Mouse (Mus musculus) liver, embryonic 11.5 days (tissue): Measurements from ENCODE around the gene Zfp54. TPM values are rescaled to one million over a fixed set of nuclear protein-coding genes. Genes with fewer than 3 reads are reported as not detected.
"Not testable (repeated sequence)": the region's sequence is repeated elsewhere in the genome, so short reads cannot be mapped to it uniquely, and the experiment has no call there.

ENCODE experiments used
- ATAC-seq: fragments of 200-750 bp; cut with Nextera tagmentation; replicated peaks from 2 replicates; pipeline ENCODE4 v1.8.0; 2017; ENCODE audit warnings: moderate number of reproducible peaks, mild to moderate bottlenecking, moderate TSS enrichment, moderate library complexity; ENCODE audit not compliant: low FRiP score
- DNase-seq: peaks from one replicate; pipeline ENCODE4 v3.0.0-alpha.2; 2017; ENCODE audit warnings: low spot score
- H3K27ac ChIP-seq: fragments of 300-500 bp; sonication (generic); 2 replicates; pipeline ENCODE4 v1.5.1; 2014; ENCODE audit warnings: mild to moderate bottlenecking, low read depth, low read length, control low read depth
- H3K27me3 ChIP-seq: fragments of 300-500 bp; sonication (generic); replicated peaks from 2 replicates; pipeline ENCODE4 v1.6.1; 2014; ENCODE audit warnings: low read length, mixed read lengths; ENCODE audit not compliant: control insufficient read depth, insufficient read depth
- H3K36me3 ChIP-seq: fragments of 300-500 bp; sonication (generic); 2 replicates; pipeline ENCODE4 v1.6.1; 2014; ENCODE audit warnings: mild to moderate bottlenecking, low read length, moderate library complexity, mixed read lengths; ENCODE audit not compliant: control insufficient read depth, insufficient read depth
- H3K4me1 ChIP-seq: fragments of 300-500 bp; sonication (generic); replicated peaks from 2 replicates; pipeline ENCODE4 v1.6.1; 2014; ENCODE audit warnings: low read length, mixed read lengths; ENCODE audit not compliant: control insufficient read depth, insufficient read depth
- H3K4me2 ChIP-seq: fragments of 300-500 bp; sonication (generic); 2 replicates; pipeline ENCODE4 v1.6.1; 2014; ENCODE audit warnings: mild to moderate bottlenecking, control low read depth, moderate library complexity
- H3K4me3 ChIP-seq: fragments of 300-500 bp; sonication (generic); 2 replicates; pipeline ENCODE4 v1.5.1; 2014; ENCODE audit warnings: low read depth, low read length, control low read depth
- H3K9ac ChIP-seq: fragments of 300-500 bp; sonication (generic); 2 replicates; pipeline ENCODE4 v1.6.1; 2014; ENCODE audit warnings: low read depth, low read length, control low read depth
- H3K9me3 ChIP-seq: fragments of 300-500 bp; sonication (generic); 2 replicates; pipeline ENCODE4 v1.6.1; 2016; ENCODE audit warnings: low read length, inconsistent platforms, mixed read lengths; ENCODE audit not compliant: control insufficient read depth
- WGBS: fragments of 180-500 bp; shearing (Covaris S2); extraction: QIAGEN DNeasy Blood & Tissue Kit; methylation state at CpG from one replicate; pipeline ENCODE4 v1.1.7; 2014; 5-methylcytosine and 5-hydroxymethylcytosine counted together
- polyA plus RNA-seq: library from polyadenylated mRNA; unstranded; fragments of >200 nt; fragmentation: Nextera tagmentation; extraction: Ambion mirVana; gene quantifications from 2 replicates; pipeline ENCODE4 v1.2.1, GENCODE M21; 2014

The Zfp54 gene
- polyA plus RNA-seq, 1 experiment from 2014 or later = 3.9 TPM

DNA sequence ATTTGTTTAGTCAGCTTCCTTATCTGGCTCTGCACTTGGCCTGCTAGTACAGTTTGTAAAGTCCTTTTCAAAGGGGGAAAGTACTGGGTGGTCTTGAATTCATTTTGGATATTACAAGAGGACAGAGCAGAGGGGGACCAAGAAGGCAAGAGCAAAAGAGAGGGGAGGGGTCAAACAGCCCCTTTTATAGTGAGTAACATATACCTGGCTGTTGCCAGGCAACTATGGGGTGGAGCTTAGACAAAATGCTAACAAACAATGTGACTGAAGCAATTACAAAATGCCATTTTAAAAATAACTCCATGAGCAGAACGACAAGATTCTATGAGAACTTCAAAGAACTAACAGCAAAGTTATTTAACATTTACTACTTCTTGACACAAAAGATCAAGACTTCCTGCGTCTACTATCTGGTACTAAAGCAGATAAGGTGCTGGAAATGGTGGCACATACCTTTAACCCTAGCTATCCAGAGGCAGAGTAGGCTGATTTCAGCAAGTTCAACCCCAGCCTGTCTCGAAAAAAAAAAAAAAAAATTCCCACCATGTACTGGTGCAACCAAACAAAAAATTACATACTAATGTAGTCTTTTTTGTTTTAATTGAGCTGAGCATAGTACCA lies 49.1 kb downstream of the Zfp54 start:
- Histone ChIP-seq H3K27me3 (no peaks in the 10 kb centered on the region), H3K36me3 (no peaks in the 10 kb centered on the region), H3K9ac (no peak overlapping the region), H3K4me3 (no peak overlapping the region), H3K9me3 (no peaks in the 10 kb centered on the region), H3K4me2 (peak overlapping the region; percentile 24; the same call in 1 of the 2 replicates), H3K4me1 (peaks cover 14% of the 10 kb centered on the region), H3K27ac (no peak overlapping the region)
- DNase-seq (no peak), ATAC-seq (peak; percentile 56)
- whole genome bisulfite sequencing = 45% methylated on average over 3 of the region's 3 CpGs

DNA sequence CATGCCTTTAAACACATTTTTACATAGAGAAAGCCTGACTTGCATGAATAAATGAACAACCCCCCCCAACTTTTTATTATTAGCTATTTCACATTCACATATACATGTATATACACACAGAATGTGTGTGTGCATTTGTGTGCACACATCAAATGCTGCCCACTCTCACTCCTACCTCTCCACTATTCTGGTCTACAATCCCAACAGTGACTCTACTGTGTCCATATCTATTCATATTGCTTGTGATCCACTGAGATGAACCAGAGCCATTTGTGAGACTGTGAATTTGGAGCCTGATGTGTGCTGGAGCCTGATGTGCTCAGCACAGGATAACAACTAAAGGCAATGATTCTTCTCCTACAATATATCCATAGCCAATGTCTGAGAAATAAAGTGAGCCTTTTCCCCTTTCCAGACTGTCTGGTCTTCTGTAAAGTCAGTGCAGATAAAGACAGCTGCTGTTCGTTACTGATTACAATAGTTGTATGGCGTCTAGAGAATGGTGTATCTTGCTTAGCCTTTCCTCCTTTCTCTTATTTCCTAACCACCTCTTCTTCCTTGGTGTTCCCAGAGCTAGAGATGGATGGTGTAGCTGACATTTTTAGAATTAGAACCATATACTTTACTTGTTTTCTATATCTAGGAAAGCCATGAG lies 49.8 kb downstream of the Zfp54 start:
- peak overlapping the region; percentile 24 for H3K4me2 ChIP-seq
- peak; percentile 92 for ATAC-seq
- no peaks in the 10 kb centered on the region for H3K27me3 ChIP-seq
- no peak overlapping the region for H3K4me3 ChIP-seq
- 13% methylated on average over 2 of the region's 2 CpGs for WGBS
- peaks cover 14% of the 10 kb centered on the region for H3K4me1 ChIP-seq
- no peak for DNase-seq
- H3K36me3 ChIP-seq = no peaks in the 10 kb centered on the region
- H3K27ac ChIP-seq = no peak overlapping the region
- H3K9me3 ChIP-seq = no peaks in the 10 kb centered on the region
- H3K9ac ChIP-seq = no peak overlapping the region

DNA sequence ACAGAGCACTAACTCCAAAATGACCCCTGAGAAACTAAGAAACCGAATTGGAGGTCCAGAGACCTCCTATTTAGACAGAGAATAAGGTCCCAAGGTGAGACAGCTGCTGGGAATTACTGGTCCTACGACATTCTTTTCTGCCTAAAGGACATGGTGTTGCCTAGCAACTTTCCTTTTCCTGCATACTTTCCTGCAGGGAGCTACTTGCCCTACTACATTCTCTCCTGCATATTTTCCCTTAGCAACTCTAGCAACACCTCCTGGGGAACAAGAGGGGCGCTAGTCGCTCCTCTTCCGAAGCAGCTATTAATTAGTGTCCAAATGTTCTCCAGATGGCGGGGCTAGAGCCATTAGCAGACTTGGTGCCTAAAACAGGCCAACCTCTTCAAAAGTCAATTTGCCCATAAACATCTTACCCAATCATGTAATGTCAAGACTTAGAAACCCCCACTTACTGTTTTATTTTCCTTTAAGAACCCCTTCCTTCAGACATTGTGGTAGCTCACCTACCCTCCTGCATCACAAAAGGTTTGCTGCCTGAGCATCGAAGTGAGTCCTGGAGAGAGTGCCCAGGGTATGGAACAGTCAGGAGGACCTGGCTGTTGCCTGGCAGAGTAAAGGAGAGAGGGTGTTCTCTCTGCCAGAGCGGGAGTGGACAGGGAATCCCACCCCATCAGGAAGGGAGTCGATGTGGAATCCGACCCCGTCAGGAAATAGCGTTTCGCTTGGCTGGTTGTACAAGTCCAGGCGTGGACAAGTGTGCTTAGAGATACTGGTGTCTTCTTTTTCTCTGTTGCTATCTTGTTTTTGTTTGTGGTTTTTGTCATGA lies 50.5 kb downstream of the Zfp54 start:
- WGBS = 28% methylated on average over 14 of the region's 14 CpGs
- H3K4me2 ChIP-seq = peak overlapping the region; percentile 24
- H3K27ac ChIP-seq = no peak overlapping the region
- H3K9me3 ChIP-seq = no peaks in the 10 kb centered on the region
- peaks cover 14% of the 10 kb centered on the region for H3K4me1 ChIP-seq
- ATAC-seq (peak; percentile 16), DNase-seq (no peak)
- H3K9ac ChIP-seq = no peak overlapping the region
- H3K36me3 ChIP-seq = no peaks in the 10 kb centered on the region
- no peaks in the 10 kb centered on the region for H3K27me3 ChIP-seq
- no peak overlapping the region for H3K4me3 ChIP-seq

DNA sequence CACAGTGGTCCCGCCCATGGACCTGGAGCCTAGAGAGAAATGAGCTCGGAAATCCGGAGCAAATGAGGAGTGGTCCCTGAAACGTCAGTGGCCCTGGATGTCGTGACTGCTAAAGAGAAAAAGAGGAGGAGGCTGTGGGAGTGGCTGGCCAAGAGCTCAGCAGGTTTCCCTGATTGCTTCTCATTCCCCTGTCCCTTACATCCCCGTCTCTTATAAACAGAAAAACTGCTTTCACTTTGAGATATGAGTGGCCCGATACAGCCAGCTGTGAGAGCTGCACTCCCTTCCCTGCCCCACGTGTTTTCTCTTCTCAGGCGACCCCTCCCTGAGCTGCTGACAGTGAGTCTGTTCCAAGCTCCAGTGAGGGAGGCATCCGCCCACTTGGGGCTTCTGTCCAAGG lies 51.7 kb downstream of the Zfp54 start:
- not testable (repeated sequence) for H3K4me3 ChIP-seq, H3K27ac ChIP-seq, DNase-seq, H3K27me3 ChIP-seq, H3K36me3 ChIP-seq, ATAC-seq, H3K9ac ChIP-seq, H3K9me3 ChIP-seq
- peak overlapping the region; percentile 46; the same call in 1 of the 2 replicates for H3K4me2 ChIP-seq
- WGBS = 14% methylated on average over 9 of the region's 10 CpGs
- H3K4me1 ChIP-seq = peaks cover 14% of the 10 kb centered on the region

DNA sequence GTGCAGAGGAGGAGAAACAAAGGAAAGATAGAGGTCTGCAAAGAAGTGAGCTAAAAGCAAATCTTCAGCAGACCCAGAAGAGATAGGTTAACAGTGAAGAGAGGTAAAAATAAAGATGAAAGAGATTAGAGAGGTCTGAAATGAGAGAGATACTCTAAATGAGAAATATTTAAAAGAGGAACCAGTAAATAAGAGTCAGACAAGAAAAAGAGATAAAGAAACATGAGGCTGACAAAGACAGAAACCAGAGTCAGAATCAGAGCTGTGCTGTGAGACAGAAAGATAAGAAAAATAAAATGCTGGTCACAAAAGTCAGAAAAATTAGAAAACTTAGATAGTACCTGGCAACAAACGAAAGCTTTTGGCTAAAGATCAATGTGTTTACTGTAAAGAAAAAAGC lies 52.3 kb downstream of the Zfp54 start:
- not testable (repeated sequence) for ATAC-seq, H3K4me3 ChIP-seq, DNase-seq, H3K9me3 ChIP-seq, H3K27me3 ChIP-seq, H3K9ac ChIP-seq, H3K27ac ChIP-seq, H3K36me3 ChIP-seq, H3K4me2 ChIP-seq
- H3K4me1 ChIP-seq = peaks cover 14% of the 10 kb centered on the region
- WGBS = 21% methylated on average over 1 of the region's 1 CpGs

DNA sequence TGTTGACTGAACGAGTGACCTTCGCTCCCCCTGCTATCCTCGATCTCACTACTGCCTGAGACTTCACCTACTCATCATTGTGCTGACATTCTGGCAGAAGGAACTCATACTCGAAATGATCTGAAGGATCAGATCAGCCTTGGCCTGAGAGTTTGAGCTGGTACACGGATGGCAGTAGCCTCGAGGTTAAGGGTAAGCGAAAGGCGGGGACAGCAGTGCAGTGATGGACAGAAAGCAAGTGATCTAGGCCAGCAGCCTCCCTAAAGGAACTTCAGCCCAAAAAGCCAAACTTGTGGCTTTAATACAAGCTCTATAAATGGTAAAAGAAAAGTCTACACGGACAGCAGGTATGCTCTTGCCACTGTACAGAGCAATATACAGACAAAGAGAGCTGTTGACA lies 53.3 kb downstream of the Zfp54 start:
- not testable (repeated sequence) for H3K9me3 ChIP-seq, H3K36me3 ChIP-seq, ATAC-seq, H3K27ac ChIP-seq, H3K9ac ChIP-seq, H3K4me2 ChIP-seq, H3K4me3 ChIP-seq, H3K27me3 ChIP-seq, DNase-seq
- 78% methylated on average over 4 of the region's 9 CpGs for WGBS
- H3K4me1 ChIP-seq = peaks cover 14% of the 10 kb centered on the region

DNA sequence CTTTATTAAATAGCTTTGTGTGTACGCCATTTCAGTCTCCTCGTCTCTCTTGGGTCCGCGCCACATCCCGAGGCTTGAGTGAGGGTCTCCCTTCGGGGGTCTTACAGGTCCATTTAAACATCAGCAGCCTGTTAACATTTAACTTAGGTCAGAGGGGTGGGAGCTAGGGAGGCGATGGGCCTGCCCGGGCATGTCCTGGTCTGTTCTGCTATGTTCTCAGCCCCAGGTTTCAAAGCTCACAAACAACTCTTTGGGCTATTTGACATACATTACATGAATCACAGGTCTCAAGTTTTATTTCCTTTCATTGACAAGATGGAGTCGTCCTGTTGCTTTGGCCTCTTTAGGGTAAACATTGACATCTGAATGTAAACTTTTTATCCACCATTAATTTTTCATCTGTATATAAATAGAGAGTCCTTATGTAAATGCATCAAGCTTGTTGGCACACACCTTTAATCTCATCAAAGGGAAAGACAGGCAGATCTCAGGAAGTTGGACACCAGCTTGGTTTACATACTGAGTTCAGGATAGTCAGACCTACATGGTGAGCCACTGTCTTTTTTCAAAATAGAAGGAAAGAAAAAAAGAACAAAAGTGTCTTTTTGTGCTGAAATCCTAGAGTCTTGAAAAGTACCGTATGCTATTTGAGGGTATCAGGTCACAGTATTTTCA lies 55.2 kb downstream of the Zfp54 start:
- not testable (repeated sequence) for H3K9me3 ChIP-seq, H3K4me3 ChIP-seq, H3K4me1 ChIP-seq, H3K4me2 ChIP-seq, DNase-seq, H3K27me3 ChIP-seq, H3K36me3 ChIP-seq, ATAC-seq, H3K9ac ChIP-seq, H3K27ac ChIP-seq
- WGBS = 63% methylated on average over 9 of the region's 10 CpGs
